Mouse (Mus musculus): ENCODE measurements around the gene Csrp1. TPM values are rescaled to one million over a fixed set of nuclear protein-coding genes. Genes with fewer than 3 reads are reported as not detected.

The Csrp1 gene
- polyA plus RNA-seq, 1 experiment = 169 TPM

DNA sequence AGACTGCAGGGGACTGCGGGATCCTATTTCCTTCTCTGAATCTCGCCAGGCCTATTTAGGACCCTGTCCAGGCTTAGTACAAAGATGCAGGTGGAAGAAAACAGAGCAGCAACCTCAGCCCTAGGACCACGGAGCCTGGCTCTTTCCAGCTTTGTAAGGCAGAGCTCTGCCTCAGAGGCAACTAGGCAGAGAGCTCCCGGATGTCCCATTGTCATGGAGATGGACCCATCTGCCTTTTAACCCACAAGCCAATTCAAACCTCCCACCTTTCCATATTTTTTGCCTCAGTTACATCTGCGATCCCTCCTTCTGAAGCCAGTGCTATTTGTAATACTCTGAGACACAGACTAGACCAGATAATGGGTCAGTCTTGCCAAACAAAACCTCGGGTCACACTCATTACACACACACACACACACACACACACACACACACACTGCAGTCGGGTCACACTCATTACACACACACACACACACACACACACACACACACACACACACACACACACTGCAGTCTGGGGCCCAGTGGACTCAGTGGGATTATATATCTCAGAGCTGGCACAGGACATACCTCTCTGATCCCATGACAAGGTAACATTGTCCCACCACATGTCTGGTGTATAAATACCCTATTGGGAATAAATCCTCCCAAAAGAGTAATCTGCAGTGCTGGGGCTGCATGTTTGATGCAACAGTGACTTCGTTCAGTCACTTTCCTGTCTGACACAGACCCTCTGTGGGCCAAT lies 42.8 kb upstream of the Csrp1 start:
- peaks cover 13% of the 10 kb centered on the region for H3K4me1 ChIP-seq (ENCODE audit: control insufficient read depth, insufficient read depth, low read length)
- H3K4me3 ChIP-seq (ENCODE audit: insufficient read depth, low read depth, low read length) = no peak overlapping the region
- WGBS = 77% methylated on average over 8 of the region's 8 CpGs
- H3K27ac ChIP-seq (ENCODE audit: insufficient read depth, low read depth, low read length) = no peak overlapping the region
- TF ChIP-seq CTCF (IDR thresholded peaks at IDR 0.05; ENCODE audit: insufficient read depth, low read depth, low read length) (no peak), POLR2A (IDR thresholded peaks at IDR 0.05; ENCODE audit: insufficient read depth, low read depth, low read length) (no peak)

DNA sequence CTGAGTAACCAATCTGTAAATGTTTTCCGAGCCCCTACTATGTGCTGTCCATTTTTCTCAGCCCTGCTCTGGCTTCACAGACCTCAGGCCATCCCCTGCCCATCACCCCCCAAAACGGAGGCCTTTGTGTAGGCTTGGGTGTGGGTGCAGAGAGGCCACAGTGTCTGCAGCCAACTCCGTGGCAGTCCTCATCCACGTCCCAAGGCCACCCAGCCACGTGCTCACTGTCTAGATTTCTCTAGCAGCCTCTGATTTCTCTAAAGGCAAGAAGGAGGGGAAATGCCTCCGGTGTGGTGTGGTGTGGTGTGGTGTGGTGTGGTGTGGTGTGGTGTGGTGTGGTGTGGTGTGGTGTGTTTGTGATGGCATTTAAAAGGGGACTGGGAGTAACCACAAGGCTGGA lies 41.7 kb upstream of the Csrp1 start:
- TF ChIP-seq POLR2A (IDR thresholded peaks at IDR 0.05; ENCODE audit: insufficient read depth, low read depth, low read length) = no peak
- TF ChIP-seq CTCF (IDR thresholded peaks at IDR 0.05; ENCODE audit: insufficient read depth, low read depth, low read length) = no peak
- Histone ChIP-seq H3K4me1 (ENCODE audit: control insufficient read depth, insufficient read depth, low read length) (peaks cover 8% of the 10 kb centered on the region), H3K27ac (ENCODE audit: insufficient read depth, low read depth, low read length) (no peak overlapping the region), H3K4me3 (ENCODE audit: insufficient read depth, low read depth, low read length) (no peak overlapping the region)
- WGBS = 86% methylated on average over 6 of the region's 6 CpGs

GRCm38 (mm10) chr1:135680716-135681115 lies 39.1 kb upstream of the Csrp1 start:
- TF ChIP-seq CTCF (IDR thresholded peaks at IDR 0.05; ENCODE audit: insufficient read depth, low read depth, low read length) (no peak), POLR2A (IDR thresholded peaks at IDR 0.05; ENCODE audit: insufficient read depth, low read depth, low read length) (no peak)
- 75% methylated on average over 4 of the region's 4 CpGs for WGBS
- Histone ChIP-seq H3K4me3 (ENCODE audit: insufficient read depth, low read depth, low read length) (no peak overlapping the region), H3K27ac (ENCODE audit: insufficient read depth, low read depth, low read length) (no peak overlapping the region), H3K4me1 (ENCODE audit: control insufficient read depth, insufficient read depth, low read length) (peaks cover 4% of the 10 kb centered on the region)

DNA sequence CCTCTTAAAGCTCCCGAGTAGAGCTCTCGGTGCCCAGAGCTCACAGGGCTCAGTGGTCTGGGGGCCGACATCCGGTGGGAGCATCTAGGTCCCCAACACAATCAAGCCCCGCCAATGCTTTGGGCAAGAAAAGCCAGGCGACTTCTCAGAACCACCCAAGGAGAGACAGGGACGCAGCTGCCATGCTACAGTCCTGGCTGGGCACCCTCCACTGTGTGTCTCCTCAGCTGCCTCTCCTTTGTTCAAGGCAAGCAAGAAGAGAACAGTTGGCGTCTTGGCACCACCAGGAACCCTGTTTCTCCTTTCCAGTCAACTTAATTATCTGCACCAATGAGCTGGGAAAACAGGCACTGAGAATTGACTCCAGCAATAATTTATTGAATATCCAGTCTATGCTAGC lies 38.7 kb upstream of the Csrp1 start:
- H3K4me1 ChIP-seq (ENCODE audit: control insufficient read depth, insufficient read depth, low read length) = peaks cover 4% of the 10 kb centered on the region
- H3K4me3 ChIP-seq (ENCODE audit: insufficient read depth, low read depth, low read length) = no peak overlapping the region
- WGBS = 60% methylated on average over 8 of the region's 8 CpGs
- H3K27ac ChIP-seq (ENCODE audit: insufficient read depth, low read depth, low read length) = no peak overlapping the region
- TF ChIP-seq CTCF (IDR thresholded peaks at IDR 0.05; ENCODE audit: insufficient read depth, low read depth, low read length) = no peak
- TF ChIP-seq POLR2A (IDR thresholded peaks at IDR 0.05; ENCODE audit: insufficient read depth, low read depth, low read length) = no peak

GRCm38 (mm10) chr1:135684895-135685294 lies 35.0 kb upstream of the Csrp1 start:
- whole genome bisulfite sequencing = 78% methylated on average over 4 of the region's 4 CpGs
- Histone ChIP-seq H3K27ac (ENCODE audit: insufficient read depth, low read depth, low read length) (no peak overlapping the region), H3K4me1 (ENCODE audit: control insufficient read depth, insufficient read depth, low read length) (peaks cover 17% of the 10 kb centered on the region), H3K4me3 (ENCODE audit: insufficient read depth, low read depth, low read length) (no peak overlapping the region)
- TF ChIP-seq CTCF (IDR thresholded peaks at IDR 0.05; ENCODE audit: insufficient read depth, low read depth, low read length) = no peak

DNA sequence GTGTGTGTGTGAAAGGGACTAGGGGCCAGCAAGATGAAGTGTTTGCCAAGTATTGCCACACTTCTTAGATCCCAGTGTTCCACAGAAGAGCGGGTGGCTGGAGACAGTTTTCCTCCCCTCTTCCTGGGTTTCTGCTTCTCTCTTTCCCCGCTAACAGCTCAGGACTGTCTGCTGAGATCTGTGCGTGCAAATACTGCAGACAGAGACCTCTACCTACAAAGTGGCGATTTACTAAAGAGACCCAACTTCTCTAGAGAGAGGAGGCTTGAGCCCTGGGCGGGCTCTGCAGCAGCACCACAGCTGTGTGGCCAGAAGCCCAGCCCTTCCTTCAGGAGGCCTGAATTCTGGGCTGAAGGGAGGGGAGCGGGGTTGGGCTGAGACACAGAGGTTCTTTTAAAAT lies 34.5 kb upstream of the Csrp1 start:
- no peak overlapping the region for H3K4me3 ChIP-seq (ENCODE audit: insufficient read depth, low read depth, low read length)
- no peak for TF ChIP-seq CTCF (IDR thresholded peaks at IDR 0.05; ENCODE audit: insufficient read depth, low read depth, low read length)
- TF ChIP-seq POLR2A (IDR thresholded peaks at IDR 0.05; ENCODE audit: insufficient read depth, low read depth, low read length) = no peak
- peaks cover 17% of the 10 kb centered on the region for H3K4me1 ChIP-seq (ENCODE audit: control insufficient read depth, insufficient read depth, low read length)
- 75% methylated on average over 6 of the region's 6 CpGs for WGBS
- no peak overlapping the region for H3K27ac ChIP-seq (ENCODE audit: insufficient read depth, low read depth, low read length)

DNA sequence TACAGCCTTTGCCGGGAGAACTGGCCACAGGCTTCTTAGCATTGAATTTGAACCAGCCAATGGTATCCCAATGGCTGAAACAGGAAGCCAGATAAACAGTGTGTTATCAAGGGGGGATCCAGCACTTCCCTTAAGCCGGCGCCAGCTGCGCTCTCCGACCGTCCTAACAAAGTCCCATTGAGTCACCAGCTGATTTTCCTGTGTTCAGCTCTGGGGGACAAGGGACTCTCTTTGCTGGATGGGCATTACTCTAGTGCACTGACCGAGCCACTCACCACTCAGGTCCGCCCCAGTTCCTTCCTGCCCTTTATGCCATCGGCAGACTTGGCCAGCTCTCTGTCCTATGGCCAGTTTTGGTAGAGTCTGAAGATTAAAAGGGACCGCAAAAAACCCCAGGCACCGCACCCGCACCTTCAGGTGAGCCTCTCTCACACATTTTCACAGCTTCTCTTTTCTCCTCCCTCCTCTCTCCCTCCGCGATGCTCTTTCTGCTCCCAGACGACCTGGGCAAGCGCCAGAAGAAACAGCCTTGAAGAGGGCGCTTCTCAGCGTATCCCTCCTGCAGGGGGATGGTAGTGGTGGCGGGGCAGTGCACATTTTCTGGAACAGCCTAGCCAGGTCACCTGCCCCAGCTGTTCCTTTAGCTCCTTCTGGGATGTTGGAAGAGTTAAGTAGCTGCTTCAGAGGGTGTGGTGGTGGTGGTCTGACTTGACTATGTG lies 32.9 kb upstream of the Csrp1 start:
- TF ChIP-seq CTCF (IDR thresholded peaks at IDR 0.05; ENCODE audit: insufficient read depth, low read depth, low read length) (no peak), POLR2A (IDR thresholded peaks at IDR 0.05; ENCODE audit: insufficient read depth, low read depth, low read length) (no peak)
- Histone ChIP-seq H3K4me3 (ENCODE audit: insufficient read depth, low read depth, low read length) (peak overlapping the region; percentile 12), H3K27ac (ENCODE audit: insufficient read depth, low read depth, low read length) (no peak overlapping the region), H3K4me1 (ENCODE audit: control insufficient read depth, insufficient read depth, low read length) (peaks cover 19% of the 10 kb centered on the region)
- 5% methylated on average over 19 of the region's 19 CpGs for WGBS

DNA sequence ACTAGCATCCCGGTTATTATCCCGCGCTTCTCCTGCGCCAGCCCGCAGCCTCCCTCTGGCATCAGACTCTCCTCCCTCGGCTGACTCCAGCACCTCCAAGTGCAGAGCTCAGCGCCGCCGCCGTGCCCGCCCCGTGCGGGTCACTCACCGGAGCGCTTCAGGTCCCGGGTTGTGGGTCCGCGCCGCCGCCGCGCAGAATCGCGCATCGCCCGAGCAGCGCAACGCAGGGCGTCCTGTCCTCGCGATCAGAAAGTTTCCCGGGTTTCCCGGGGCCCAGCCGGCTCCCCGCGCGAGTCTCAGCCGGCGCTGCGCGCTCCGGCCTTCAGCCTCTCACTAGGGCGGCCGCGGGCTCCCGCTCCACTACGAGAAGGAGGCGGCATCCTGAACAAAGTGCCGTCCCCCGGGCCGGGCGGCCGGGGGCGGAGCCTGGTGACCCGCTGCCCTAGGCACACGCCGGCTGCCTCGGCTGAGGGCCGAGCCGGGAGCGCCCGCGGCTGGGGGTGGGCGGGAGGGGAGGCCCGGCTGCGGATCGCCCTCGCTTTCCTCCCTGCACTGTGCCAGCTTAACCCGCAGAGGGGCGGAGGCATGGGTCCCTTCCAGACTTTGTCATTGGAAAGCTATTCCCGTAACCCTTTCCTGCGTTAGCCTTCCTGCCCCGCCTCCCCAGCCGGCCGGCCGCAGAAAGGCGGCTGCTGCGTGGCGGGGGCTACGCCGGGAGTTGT lies 31.9 kb upstream of the Csrp1 start:
- Histone ChIP-seq H3K4me3 (ENCODE audit: insufficient read depth, low read depth, low read length) (peak overlapping the region; percentile 58), H3K27ac (ENCODE audit: insufficient read depth, low read depth, low read length) (no peak overlapping the region), H3K4me1 (ENCODE audit: control insufficient read depth, insufficient read depth, low read length) (peaks cover 19% of the 10 kb centered on the region)
- TF ChIP-seq CTCF (IDR thresholded peaks at IDR 0.05; ENCODE audit: insufficient read depth, low read depth, low read length) = no peak
- TF ChIP-seq POLR2A (IDR thresholded peaks at IDR 0.05; ENCODE audit: insufficient read depth, low read depth, low read length) = no peak
- WGBS = under 1% methylated on average over 81 of the region's 81 CpGs

DNA sequence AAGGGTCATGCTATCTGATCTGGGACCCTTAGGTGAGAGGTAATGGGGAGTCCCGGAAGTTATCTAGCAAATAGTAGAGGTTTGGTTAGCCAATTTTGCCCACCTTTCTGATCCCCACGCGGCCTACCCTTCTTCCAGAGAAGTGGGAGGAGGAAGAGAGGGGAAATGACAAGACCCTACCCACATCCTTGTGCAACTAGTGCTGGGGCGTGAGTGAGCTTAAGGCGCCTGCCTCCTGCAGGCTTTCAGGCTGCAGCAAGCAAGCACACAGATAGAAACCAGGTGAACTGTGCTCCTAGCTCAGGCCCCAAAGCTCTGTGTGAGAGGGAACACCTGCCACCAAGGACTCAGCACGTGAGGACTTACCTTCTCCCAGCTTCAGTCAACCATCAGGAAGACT lies 31.2 kb upstream of the Csrp1 start:
- H3K4me3 ChIP-seq (ENCODE audit: insufficient read depth, low read depth, low read length) = no peak overlapping the region

More for the DNA sequence above, 31.2 kb upstream of the Csrp1 start:
- no peak for TF ChIP-seq POLR2A (IDR thresholded peaks at IDR 0.05; ENCODE audit: insufficient read depth, low read depth, low read length)
- TF ChIP-seq CTCF (IDR thresholded peaks at IDR 0.05; ENCODE audit: insufficient read depth, low read depth, low read length) = no peak
- H3K27ac ChIP-seq (ENCODE audit: insufficient read depth, low read depth, low read length) = no peak overlapping the region
- H3K4me1 ChIP-seq (ENCODE audit: control insufficient read depth, insufficient read depth, low read length) = peaks cover 19% of the 10 kb centered on the region
- WGBS = 71% methylated on average over 6 of the region's 6 CpGs

Measured in olfactory bulb, adult 2 months (tissue).